Mouse (Mus musculus) left cerebral cortex, postnatal 10 days (tissue): Measurements from ENCODE around the gene Pkn2. TPM values are rescaled to one million over a fixed set of nuclear protein-coding genes. Genes with fewer than 3 reads are reported as not detected.

Experiments used
- DNase-seq, 2 experiments: peaks; one replicate each; pipeline ENCODE4 v3.0.0; 2021 to 2022; ENCODE audit warnings: low spot score in 2 of 2, mixed read lengths in 1 of 2; ENCODE audit errors: extremely low spot score in 1 of 2
- intact Hi-C: fragments of 180-260 bp; cut with DNase I; formaldehyde crosslinking; loops from one replicate; pipeline ENCODE4 v1.15.1; 2025
- total RNA-seq, 2 experiments: library from RNA; stranded (reverse); gene quantifications; 2 replicates each; pipeline ENCODE4 v1.2.3; 2021

The Pkn2 gene
- 10 to 100 TPM; 24.3 to 24.8 TPM for total RNA-seq

DNA sequence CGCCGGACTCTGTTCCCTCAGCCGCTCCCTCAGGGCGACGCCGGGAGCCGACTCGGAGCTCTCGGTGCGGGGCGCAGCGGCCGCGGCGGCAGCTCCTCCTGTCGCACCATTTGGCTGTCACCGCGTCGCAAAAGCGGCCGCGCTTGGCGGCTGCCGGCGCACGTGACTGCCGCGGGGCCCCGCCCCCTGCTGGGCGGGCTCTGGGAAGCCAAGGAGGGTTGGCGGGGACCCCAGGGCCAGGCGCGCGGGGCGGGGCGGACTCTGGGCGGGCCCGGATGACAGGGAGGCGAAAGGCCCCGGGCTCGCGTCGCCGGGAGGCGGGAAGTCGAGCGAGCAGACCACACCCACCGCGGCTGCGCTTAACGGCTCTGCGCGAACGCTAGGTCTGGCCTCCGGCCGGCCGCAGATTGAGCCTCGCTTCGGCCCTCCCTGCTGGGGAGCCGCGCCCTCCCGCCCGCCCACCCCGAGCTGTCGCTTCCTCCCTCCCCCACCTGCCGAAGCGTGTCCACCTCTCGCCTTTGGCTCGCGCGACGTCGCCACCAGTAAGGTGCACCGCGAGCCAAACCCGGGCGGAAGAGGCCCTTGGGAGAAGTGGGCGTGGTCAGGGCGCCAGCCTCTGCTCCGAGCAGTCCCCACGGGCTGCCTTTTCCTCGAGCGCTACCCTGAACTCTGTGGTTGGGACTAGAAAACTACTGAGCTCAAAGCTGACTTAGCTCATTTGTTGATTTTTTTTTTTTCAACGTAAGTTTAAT lies at the start of gene Pkn2:
Gene Pkn2 (minus strand): TSS at position 133 of the 752 bp plus-strand sequence.
- intact Hi-C loops = no loop called here
- peak; percentile 95 to 100 for DNase-seq

DNA sequence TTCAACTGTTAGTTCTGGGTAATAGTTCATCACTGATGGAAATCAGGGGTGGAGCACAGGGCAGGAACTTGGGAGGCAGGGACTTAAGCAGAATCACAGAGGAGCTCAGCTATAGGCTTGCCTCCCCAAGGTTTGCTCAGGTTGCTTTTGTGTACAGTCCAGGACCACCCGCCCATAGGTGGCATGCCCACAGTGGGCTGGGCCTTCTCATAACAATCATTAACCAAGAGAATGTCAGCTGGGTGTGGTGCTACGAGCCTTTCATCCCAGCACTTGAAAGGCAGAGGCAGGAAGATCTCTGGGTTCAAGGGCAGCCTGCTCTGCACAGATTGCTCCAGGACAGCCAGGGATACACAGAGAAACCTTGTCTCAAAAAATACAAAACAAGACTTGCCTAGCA lies 48.1 kb upstream of the Pkn2 start:
- intact Hi-C loops = loop anchor here (10.0 kb wide), 1 partner anchor 105 kb away; no protein-coding TSS in a partner anchor
- DNase-seq = no peak

DNA sequence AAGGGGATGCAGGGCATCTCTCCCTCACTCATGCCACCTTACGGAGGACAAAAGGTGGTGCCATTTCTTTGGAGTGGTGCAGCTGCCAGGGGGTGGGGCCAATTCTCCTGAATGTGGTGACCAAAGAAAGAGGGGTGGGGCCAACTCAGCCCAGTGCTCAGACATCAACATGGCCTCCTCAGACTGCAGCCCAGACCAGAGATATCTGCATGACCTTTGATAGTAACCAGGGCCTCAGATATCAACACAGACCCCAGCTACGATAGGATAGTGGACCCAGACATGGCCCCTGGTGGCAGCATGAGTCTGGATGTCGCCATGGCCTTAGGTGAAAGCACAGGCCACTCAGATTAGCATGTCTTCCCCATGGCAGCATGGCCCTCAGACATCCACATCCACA lies 45.5 kb upstream of the Pkn2 start:
- intact Hi-C loops = loop anchor here (10.0 kb wide), 1 partner anchor 103 kb away; no protein-coding TSS in a partner anchor
- no peak for DNase-seq

DNA sequence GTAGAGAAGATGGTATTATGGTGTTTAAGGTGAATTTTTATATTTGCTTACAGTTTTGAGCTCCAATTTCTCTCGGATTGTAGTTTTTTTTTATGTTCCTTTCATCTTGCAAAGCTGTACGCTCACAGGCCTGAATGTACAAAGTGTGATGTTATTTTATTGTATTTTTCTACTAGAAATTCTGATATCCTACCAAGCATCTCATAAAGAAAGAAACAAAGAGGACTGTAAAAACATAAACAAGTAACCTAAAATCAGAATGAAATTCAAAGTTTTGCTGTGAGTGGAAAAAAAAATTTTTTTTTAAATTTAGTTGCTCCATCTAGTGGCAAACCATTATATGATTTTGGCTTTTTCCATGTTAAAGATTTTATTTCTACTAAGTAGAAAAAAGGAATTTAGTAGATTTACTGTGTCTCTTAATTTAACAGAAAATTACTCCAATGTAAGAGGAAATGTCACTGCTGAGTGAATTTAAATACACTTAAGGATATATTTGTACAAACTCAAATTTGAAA lies 43.1 kb upstream of the Pkn2 start:
- intact Hi-C loops = loop anchor here (10.0 kb wide), 1 partner anchor 100 kb away; no protein-coding TSS in a partner anchor
- no peak for DNase-seq

- intact Hi-C loops = no loop called here
- DNase-seq = no peak
Measured at GRCm38 (mm10) chr3:142919070-142919469, 37.3 kb upstream of the Pkn2 start.

DNA sequence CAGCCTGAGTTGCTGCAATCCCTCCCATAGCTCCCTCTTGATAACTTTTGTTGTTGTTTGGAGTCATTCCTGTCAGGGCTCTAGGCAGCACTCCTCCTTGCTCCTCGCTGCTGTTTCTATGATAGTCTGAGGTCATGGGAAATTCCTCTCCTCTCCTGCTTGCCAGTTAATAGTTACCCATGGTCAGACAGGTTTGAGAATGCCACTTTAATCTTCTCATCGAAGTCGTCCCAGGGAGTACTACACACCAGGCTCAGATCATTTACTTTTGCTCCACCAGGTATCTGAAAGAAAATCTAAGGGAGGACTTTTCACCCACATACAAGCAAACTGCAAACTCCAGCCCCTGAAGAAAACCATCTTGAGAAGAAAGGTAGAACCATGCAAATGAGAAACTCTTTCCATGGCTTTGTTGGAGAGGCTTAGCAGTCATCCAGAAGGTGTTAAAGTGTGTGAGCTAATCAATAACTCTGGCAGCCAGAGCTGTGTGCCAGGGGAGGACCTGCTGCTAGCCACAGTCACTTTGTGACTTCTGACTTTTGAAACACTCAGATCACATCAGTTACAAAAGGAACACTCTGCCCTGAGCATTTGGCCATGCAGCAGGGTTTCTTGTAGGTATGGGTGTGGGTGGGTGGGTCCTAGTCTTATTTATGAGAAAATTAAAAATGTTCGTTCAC lies 36.1 kb upstream of the Pkn2 start:
- intact Hi-C loops = no loop called here
- no peak for DNase-seq

GRCm38 (mm10) chr3:142917171-142917570 lies 35.4 kb upstream of the Pkn2 start:
- intact Hi-C loops = no loop called here

GRCm38 (mm10) chr3:142913295-142913694 lies 31.5 kb upstream of the Pkn2 start:
- DNase-seq = no peak
- intact Hi-C loops = no loop called here

More at GRCm38 (mm10) chr3:142917171-142917570, 35.4 kb upstream of the Pkn2 start:
- DNase-seq = no peak

GRCm38 (mm10) chr3:142899683-142900082 lies 17.9 kb upstream of the Pkn2 start:
- intact Hi-C loops = no loop called here
- no peak for DNase-seq

DNA sequence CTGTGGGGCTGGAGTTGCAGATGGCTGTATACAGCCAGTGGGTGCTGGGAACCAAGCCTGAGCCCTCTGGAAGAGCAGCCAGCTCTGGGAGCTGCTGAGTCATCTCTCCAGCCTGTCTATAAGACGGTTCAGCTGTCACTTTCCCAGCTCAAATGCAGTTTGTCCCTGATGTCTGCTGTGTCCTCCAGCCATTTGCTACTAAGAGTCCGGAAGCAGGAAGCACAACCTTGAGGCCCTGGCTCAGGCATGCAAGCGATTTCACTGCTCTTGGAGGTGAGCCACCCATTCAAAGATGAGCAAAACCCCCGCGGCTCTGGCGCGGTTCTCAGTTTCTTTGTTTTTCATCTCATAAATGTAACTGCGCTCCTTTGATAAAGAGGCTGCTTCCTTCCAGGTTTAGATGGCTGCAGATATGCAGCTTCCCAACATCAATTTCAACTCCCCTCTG lies 17.2 kb upstream of the Pkn2 start:
- peak in 1 of 2 experiments; percentile 24 for DNase-seq
- intact Hi-C loops = no loop called here

DNA sequence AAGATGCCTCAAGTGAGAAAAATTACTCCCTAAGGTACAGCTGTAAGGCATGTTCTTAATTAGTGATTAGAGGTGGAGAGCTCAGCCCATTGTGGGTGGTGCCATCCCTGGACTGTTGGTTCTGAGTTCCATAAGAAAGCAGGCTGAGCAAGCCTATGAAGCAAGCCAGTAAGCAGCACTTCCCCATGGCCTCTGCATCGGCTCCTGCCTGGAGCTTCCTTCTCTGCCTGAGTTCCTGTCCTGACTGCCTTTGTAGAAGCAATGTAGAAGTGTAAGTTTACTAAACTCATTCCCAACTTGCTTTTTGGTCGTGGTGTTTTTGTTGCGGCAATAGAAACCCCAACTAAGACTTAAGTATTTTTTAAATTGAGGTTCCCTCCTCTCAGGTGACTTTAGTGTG lies 8.6 kb upstream of the Pkn2 start:
- no peak for DNase-seq
- intact Hi-C loops = no loop called here

GRCm38 (mm10) chr3:142886963-142887362 lies 5.2 kb upstream of the Pkn2 start:
- intact Hi-C loops = no loop called here
- DNase-seq = no peak

GRCm38 (mm10) chr3:142884594-142884993 lies 2.8 kb upstream of the Pkn2 start:
- intact Hi-C loops = no loop called here
- DNase-seq = no peak

DNA sequence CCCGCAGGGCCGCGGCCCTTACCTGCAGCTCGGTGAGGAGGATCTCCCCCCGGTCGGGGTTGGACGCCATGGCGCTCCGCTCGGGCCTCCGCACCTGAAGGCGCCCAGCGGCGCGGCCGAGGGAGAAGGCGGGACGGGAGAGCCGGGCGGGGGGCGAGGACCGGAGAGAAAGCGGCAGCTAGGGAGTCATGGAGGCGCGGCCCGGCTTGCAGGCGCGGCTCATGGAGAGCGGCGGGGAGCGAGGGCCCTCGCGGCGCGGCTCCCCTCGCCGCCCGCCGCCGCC lies 274 bp downstream of the Pkn2 start:
- no peak for DNase-seq
- intact Hi-C loops = no loop called here

DNA sequence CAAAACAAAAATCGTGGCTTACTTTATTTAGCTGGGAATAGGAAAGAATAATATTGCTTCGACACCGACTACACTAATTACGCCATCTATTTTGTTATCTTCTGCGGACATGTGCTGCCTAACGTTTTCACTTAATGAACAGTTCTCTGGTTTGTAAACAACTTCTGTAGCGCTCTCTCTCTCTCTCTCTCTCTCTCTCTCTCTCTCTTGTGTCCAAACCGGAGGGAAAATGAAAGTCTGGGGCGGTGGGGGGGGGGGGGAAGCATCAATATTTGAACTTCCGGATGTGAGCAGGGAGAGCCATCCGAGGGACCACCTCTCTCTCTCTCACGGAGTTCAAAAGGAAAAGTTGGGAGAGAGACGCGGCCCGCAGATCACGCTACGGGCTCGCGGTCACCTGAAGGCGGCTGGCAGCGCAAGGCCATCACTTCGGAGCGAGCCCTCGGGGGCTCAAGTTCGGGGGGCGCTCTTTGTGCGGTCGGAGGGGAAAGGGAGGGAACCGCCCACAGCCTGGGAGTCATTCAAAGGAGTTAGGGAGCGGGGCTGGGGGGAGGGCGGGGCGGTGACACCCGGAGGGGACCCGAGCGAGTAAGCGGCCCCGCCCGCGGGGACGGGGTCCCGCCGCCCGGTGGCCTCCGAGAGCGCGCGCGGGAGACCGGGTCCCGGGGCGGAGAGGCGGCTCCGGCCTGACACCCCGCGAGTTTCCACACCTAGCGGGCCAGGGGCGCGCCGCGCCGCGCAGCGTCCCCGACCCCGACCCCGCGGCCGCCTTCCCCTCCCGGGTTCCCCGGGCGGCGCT lies 815 bp downstream of the Pkn2 start:
- peak in 1 of 2 experiments; percentile 59 for DNase-seq
- intact Hi-C loops = no loop called here

GRCm38 (mm10) chr3:142863236-142863635 lies 18.6 kb downstream of the Pkn2 start:
- intact Hi-C loops = no loop called here
- no peak for DNase-seq

- intact Hi-C loops = no loop called here
Measured at GRCm38 (mm10) chr3:142856832-142857231, 25.0 kb downstream of the Pkn2 start.

DNA sequence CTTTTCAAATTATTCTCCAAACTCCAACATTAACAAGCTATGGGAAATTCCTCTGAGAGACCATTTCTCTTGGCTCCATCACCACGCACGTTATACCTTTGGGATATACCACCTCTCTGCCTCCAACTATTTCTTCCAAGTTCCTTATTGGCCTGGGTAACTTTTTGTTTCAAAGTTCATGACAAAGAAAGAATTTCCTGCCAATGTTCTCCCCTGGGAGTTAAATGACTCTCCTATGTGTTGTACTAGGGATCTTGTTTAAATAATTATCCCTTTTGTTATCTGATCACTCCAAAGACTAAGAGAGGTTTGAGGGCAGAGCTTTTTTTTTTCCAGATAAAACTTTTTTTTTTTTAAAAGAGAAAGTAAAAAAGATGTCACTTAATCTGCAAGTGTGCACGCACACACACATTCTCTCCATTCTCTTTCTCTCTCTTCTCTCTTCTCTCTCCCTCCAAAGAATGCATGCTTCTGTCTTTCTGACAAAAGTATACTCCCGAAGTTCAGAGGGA lies 25.8 kb downstream of the Pkn2 start:
- no peak for DNase-seq
- intact Hi-C loops = no loop called here

More at GRCm38 (mm10) chr3:142856832-142857231, 25.0 kb downstream of the Pkn2 start:
- no peak for DNase-seq

DNA sequence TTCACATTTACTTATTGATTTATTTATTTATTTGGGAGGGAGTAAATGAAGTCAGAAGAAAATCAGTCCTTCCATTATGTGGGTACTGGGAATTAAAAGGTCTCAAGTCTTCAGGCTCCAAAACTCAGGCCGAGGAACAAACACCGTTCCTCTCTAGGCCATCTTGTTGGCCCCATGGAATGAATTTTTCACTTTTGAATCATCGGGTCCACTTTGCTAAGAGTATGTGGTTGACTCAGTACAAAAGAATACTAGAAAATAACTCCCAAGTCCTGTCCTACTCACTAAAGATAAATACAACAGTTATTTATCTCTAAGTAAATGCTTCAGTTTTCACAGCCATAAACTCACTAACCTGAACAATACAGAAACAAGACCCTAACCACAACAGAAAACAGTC lies 28.9 kb downstream of the Pkn2 start:
- intact Hi-C loops = no loop called here
- DNase-seq = no peak
